Mouse (Mus musculus) limb, embryonic 11.5 days (tissue): ENCODE measurements around the gene Calu. TPM values are rescaled to one million over a fixed set of nuclear protein-coding genes. Genes with fewer than 3 reads are reported as not detected.

Experiments used
- ATAC-seq: fragments of 200-750 bp; cut with Nextera tagmentation; 2 replicates; pipeline ENCODE4 v1.8.0; 2017; ENCODE audit warnings: low read depth; ENCODE audit not compliant: insufficient number of reproducible peaks, low FRiP score, low TSS enrichment
- DNase-seq: peaks from one replicate; pipeline ENCODE4 v3.0.0-alpha.2; 2015; ENCODE audit warnings: low spot score
- H3K27ac ChIP-seq: fragments of 300-500 bp; sonication (generic); replicated peaks from 2 replicates; pipeline ENCODE4 v1.5.1; 2014; ENCODE audit warnings: low read depth, mild to moderate bottlenecking, low read length
- H3K27me3 ChIP-seq: fragments of 300-500 bp; sonication (generic); 2 replicates; pipeline ENCODE4 v1.6.1; 2014; ENCODE audit warnings: mild to moderate bottlenecking, low read length, mixed read lengths; ENCODE audit not compliant: control insufficient read depth, insufficient read depth
- H3K36me3 ChIP-seq: fragments of 300-500 bp; sonication (generic); 2 replicates; pipeline ENCODE4 v1.6.1; 2014; ENCODE audit warnings: mild to moderate bottlenecking, low read length, moderate library complexity, mixed read lengths; ENCODE audit not compliant: control insufficient read depth, insufficient read depth
- H3K4me1 ChIP-seq: fragments of 300-500 bp; sonication (generic); 2 replicates; pipeline ENCODE4 v1.6.1; 2014; ENCODE audit warnings: low read length, mixed read lengths; ENCODE audit not compliant: control insufficient read depth, insufficient read depth
- H3K4me2 ChIP-seq: fragments of 300-500 bp; sonication (generic); 2 replicates; pipeline ENCODE4 v1.6.1; 2014; ENCODE audit warnings: low read depth, mild to moderate bottlenecking, moderate library complexity; ENCODE audit not compliant: severe bottlenecking
- H3K4me3 ChIP-seq: fragments of 300-500 bp; sonication (generic); 2 replicates; pipeline ENCODE4 v1.5.1; 2014; ENCODE audit warnings: low read depth, low read length
- H3K9ac ChIP-seq: fragments of 300-500 bp; sonication (generic); 2 replicates; pipeline ENCODE4 v1.6.1; 2014; ENCODE audit warnings: mild to moderate bottlenecking, low read length
- H3K9me3 ChIP-seq: fragments of 300-500 bp; sonication (generic); 2 replicates; pipeline ENCODE4 v1.6.1; 2016; ENCODE audit warnings: low read length; ENCODE audit not compliant: control insufficient read depth
- WGBS: fragments of 180-500 bp; shearing (Covaris S2); extraction: QIAGEN DNeasy Blood & Tissue Kit; methylation state at CpG from one replicate; pipeline ENCODE4 v1.1.7; 2014; 5-methylcytosine and 5-hydroxymethylcytosine counted together
- polyA plus RNA-seq: library from polyadenylated mRNA; unstranded; fragments of >200 nt; fragmentation: Nextera tagmentation; extraction: Ambion mirVana; gene quantifications from 2 replicates; pipeline ENCODE4 v1.2.1, GENCODE M21; 2014

Calu gene
- polyA plus RNA-seq, 1 experiment from 2014 or later = 308 TPM

- Histone ChIP-seq H3K36me3 (no peaks in the 10 kb centered on the region), H3K4me1 (no peaks in the 10 kb centered on the region), H3K27me3 (no peaks in the 10 kb centered on the region), H3K4me2 (peak overlapping the region; percentile 58), H3K4me3 (peak overlapping the region; percentile 89), H3K27ac (peak overlapping the region; percentile 62; the same call in 1 of the 2 replicates), H3K9ac (peak overlapping the region; percentile 87), H3K9me3 (no peaks in the 10 kb centered on the region)
- no peak; the same call in 1 of the 2 replicates for ATAC-seq
- WGBS = under 1% methylated on average over 15 of the region's 15 CpGs
- DNase-seq = no peak
Observed at GRCm38 (mm10) chr6:29348371-29348724, 479 bp downstream of the Calu start.

- DNase-seq (no peak), ATAC-seq (no peak)
- no peaks in the 10 kb centered on the region; the same call in 1 of the 2 replicates for H3K36me3 ChIP-seq
Observed at GRCm38 (mm10) chr6:29351613-29352012, 3.7 kb downstream of the Calu start.

GRCm38 (mm10) chr6:29352816-29353215 is 4.9 kb downstream of the Calu start:
- H3K36me3 ChIP-seq = peaks cover 2% of the 10 kb centered on the region; the same call in 1 of the 2 replicates

More at GRCm38 (mm10) chr6:29351613-29352012, 3.7 kb downstream of the Calu start:
- no peak overlapping the region for H3K4me3 ChIP-seq
- H3K27ac ChIP-seq = no peak overlapping the region
- no peak overlapping the region for H3K9ac ChIP-seq
- no peaks in the 10 kb centered on the region for H3K4me1 ChIP-seq
- no peaks in the 10 kb centered on the region for H3K27me3 ChIP-seq
- H3K4me2 ChIP-seq = no peak overlapping the region
- no peaks in the 10 kb centered on the region for H3K9me3 ChIP-seq

GRCm38 (mm10) chr6:29359386-29359785 is 11.5 kb downstream of the Calu start:
- H3K36me3 ChIP-seq = peaks cover 4% of the 10 kb centered on the region; the same call in 1 of the 2 replicates
- DNase-seq = no peak
- no peaks in the 10 kb centered on the region for H3K4me1 ChIP-seq
- 98% methylated on average over 3 of the region's 3 CpGs for WGBS
- H3K4me2 ChIP-seq = no peak overlapping the region
- H3K4me3 ChIP-seq = no peak overlapping the region
- no peaks in the 10 kb centered on the region for H3K27me3 ChIP-seq
- no peak overlapping the region for H3K9ac ChIP-seq
- ATAC-seq = no peak
- no peak overlapping the region for H3K27ac ChIP-seq
- no peaks in the 10 kb centered on the region for H3K9me3 ChIP-seq

More at GRCm38 (mm10) chr6:29352816-29353215, 4.9 kb downstream of the Calu start:
- Histone ChIP-seq H3K27me3 (no peaks in the 10 kb centered on the region), H3K27ac (no peak overlapping the region), H3K4me1 (no peaks in the 10 kb centered on the region), H3K9me3 (no peaks in the 10 kb centered on the region), H3K4me3 (no peak overlapping the region), H3K4me2 (no peak overlapping the region), H3K9ac (no peak overlapping the region)
- 79% methylated on average over 5 of the region's 5 CpGs for WGBS
- ATAC-seq = no peak
- DNase-seq = no peak

GRCm38 (mm10) chr6:29360211-29360610 is 12.3 kb downstream of the Calu start:
- 93% methylated on average over 6 of the region's 6 CpGs for WGBS
- Histone ChIP-seq H3K4me2 (no peak overlapping the region), H3K4me3 (no peak overlapping the region), H3K9ac (no peak overlapping the region), H3K27ac (no peak overlapping the region), H3K36me3 (peaks cover 4% of the 10 kb centered on the region; the same call in 1 of the 2 replicates), H3K27me3 (no peaks in the 10 kb centered on the region), H3K9me3 (no peaks in the 10 kb centered on the region), H3K4me1 (no peaks in the 10 kb centered on the region)
- DNase-seq = no peak
- no peak for ATAC-seq

- Histone ChIP-seq H3K4me1 (no peaks in the 10 kb centered on the region), H3K27ac (no peak overlapping the region), H3K36me3 (peaks cover 13% of the 10 kb centered on the region; the same call in 1 of the 2 replicates), H3K27me3 (no peaks in the 10 kb centered on the region), H3K4me2 (no peak overlapping the region), H3K9me3 (no peaks in the 10 kb centered on the region), H3K9ac (no peak overlapping the region), H3K4me3 (no peak overlapping the region)
- DNase-seq (no peak), ATAC-seq (peak; percentile 31; the same call in 1 of the 2 replicates)
- 62% methylated on average over 7 of the region's 7 CpGs for WGBS
Observed at GRCm38 (mm10) chr6:29362246-29363128, 14.6 kb downstream of the Calu start.

GRCm38 (mm10) chr6:29363129-29363515 is 15.3 kb downstream of the Calu start:
- H3K4me3 ChIP-seq = no peak overlapping the region
- peaks cover 13% of the 10 kb centered on the region; the same call in 1 of the 2 replicates for H3K36me3 ChIP-seq
- H3K4me2 ChIP-seq = no peak overlapping the region
- DNase-seq = no peak
- ATAC-seq = no peak
- H3K9me3 ChIP-seq = no peaks in the 10 kb centered on the region
- no peak overlapping the region for H3K27ac ChIP-seq
- no peaks in the 10 kb centered on the region for H3K27me3 ChIP-seq
- 75% methylated on average over 3 of the region's 3 CpGs for WGBS
- H3K4me1 ChIP-seq = no peaks in the 10 kb centered on the region
- no peak overlapping the region for H3K9ac ChIP-seq

GRCm38 (mm10) chr6:29365277-29365676 is 17.4 kb downstream of the Calu start:
- 96% methylated on average over 1 of the region's 1 CpGs for WGBS
- no peaks in the 10 kb centered on the region for H3K9me3 ChIP-seq
- ATAC-seq (no peak), DNase-seq (no peak)
- no peaks in the 10 kb centered on the region for H3K27me3 ChIP-seq
- H3K4me1 ChIP-seq = no peaks in the 10 kb centered on the region
- H3K4me3 ChIP-seq = no peak overlapping the region
- H3K4me2 ChIP-seq = no peak overlapping the region
- no peak overlapping the region for H3K27ac ChIP-seq
- no peak overlapping the region for H3K9ac ChIP-seq
- peaks cover 14% of the 10 kb centered on the region; the same call in 1 of the 2 replicates for H3K36me3 ChIP-seq
